Mouse (Mus musculus): ENCODE measurements at regions not wholly inside any gene's neighbourhood (a gene's known extent, or its start where the extent isn't known, plus 50 kb on each side); places are given as distances from the start of the nearest gene placed in this dataset.

GRCm38 (mm10) chr9:47477889-47478288 is 52.1 kb upstream of the Cadm1 start:
- TF ChIP-seq CTCF (IDR thresholded peaks at IDR 0.05; ENCODE audit: low read depth) (no peak), EP300 (IDR thresholded peaks at IDR 0.05; ENCODE audit: low read depth) (no peak)
